Mouse (Mus musculus) testis, postnatal 10 days (tissue): ENCODE data around the gene Focad.
A peak's percentile ranks its signal among the peaks of the same experiment; 100 is the strongest.

Experiments used
- DNase-seq: peaks from one replicate; pipeline ENCODE4 v3.0.0; 2021; ENCODE audit warnings: low spot score

Gene Focad

GRCm38 (mm10) chr4:88156961-88157360, 62.5 kb downstream of the Focad start:
- no peak for DNase-seq

GRCm38 (mm10) chr4:88157644-88158043, 63.2 kb downstream of the Focad start:
- DNase-seq, result no peak

GRCm38 (mm10) chr4:88159256-88159655, 64.8 kb downstream of the Focad start:
- no peak for DNase-seq

GRCm38 (mm10) chr4:88159700-88160099, 65.3 kb downstream of the Focad start:
- no peak for DNase-seq

- DNase-seq, result no peak
Observed at GRCm38 (mm10) chr4:88163511-88164247, 69.2 kb downstream of the Focad start.

- no peak for DNase-seq
Observed at GRCm38 (mm10) chr4:88167008-88167862, 72.8 kb downstream of the Focad start.

GRCm38 (mm10) chr4:88175058-88175974, 80.9 kb downstream of the Focad start:
- no peak for DNase-seq

- DNase-seq, result no peak
Observed at GRCm38 (mm10) chr4:88179296-88179695, 84.9 kb downstream of the Focad start.

- no peak for DNase-seq
Observed at GRCm38 (mm10) chr4:88184293-88184692, 89.9 kb downstream of the Focad start.

- DNase-seq, result no peak
Observed at GRCm38 (mm10) chr4:88185872-88186426, 91.5 kb downstream of the Focad start.

GRCm38 (mm10) chr4:88187649-88188048, 93.2 kb downstream of the Focad start:
- no peak for DNase-seq

- no peak for DNase-seq
Observed at GRCm38 (mm10) chr4:88189495-88189894, 95.1 kb downstream of the Focad start.

- no peak for DNase-seq
Observed at GRCm38 (mm10) chr4:88194256-88194655, 99.8 kb downstream of the Focad start.

- no peak for DNase-seq
Observed at GRCm38 (mm10) chr4:88195898-88196495, 101.6 kb downstream of the Focad start.

GRCm38 (mm10) chr4:88196500-88196912, 102.1 kb downstream of the Focad start:
- DNase-seq, result no peak

- DNase-seq, result no peak
Observed at GRCm38 (mm10) chr4:88197244-88197643, 102.8 kb downstream of the Focad start.

GRCm38 (mm10) chr4:88199186-88199585, 104.8 kb downstream of the Focad start:
- DNase-seq, result no peak

GRCm38 (mm10) chr4:88201047-88201446, 106.6 kb downstream of the Focad start:
- DNase-seq, result no peak

GRCm38 (mm10) chr4:88208676-88209075, 114.2 kb downstream of the Focad start:
- DNase-seq, result no peak

- peak; percentile 56 for DNase-seq
Observed at GRCm38 (mm10) chr4:88209351-88209814, 115.0 kb downstream of the Focad start.

GRCm38 (mm10) chr4:88210602-88211001, 116.2 kb downstream of the Focad start:
- no peak for DNase-seq
